Mouse (Mus musculus) CH12.LX (cell line): ENCODE data around the gene Erh. TPM values are rescaled to one million over a fixed set of nuclear protein-coding genes. Genes with fewer than 3 reads are reported as not detected.

Experiments used
- DNase-seq: peaks from one replicate; pipeline ENCODE4 v3.0.0-alpha.2; 2013; ENCODE audit errors: extremely low read depth
- H3K27ac ChIP-seq: 2 replicates; pipeline ENCODE4 v1.5.1; 2012; ENCODE audit warnings: low read depth, mild to moderate bottlenecking, control low read depth, moderate library complexity; ENCODE audit not compliant: insufficient read depth
- H3K27me3 ChIP-seq: replicated peaks from 2 replicates; pipeline ENCODE3; 2012; ENCODE audit warnings: inconsistent platforms
- H3K36me3 ChIP-seq, 2 experiments: replicated peaks in 1 of 2; 2 replicates each; pipeline versions ENCODE3 to v1.6.1; 2012; ENCODE audit warnings: inconsistent platforms in 1 of 2, low read length in 1 of 2, mild to moderate bottlenecking in 1 of 2, mixed read lengths in 1 of 2, moderate library complexity in 1 of 2; ENCODE audit not compliant: control insufficient read depth in 1 of 2, insufficient read depth in 1 of 2
- H3K4me1 ChIP-seq, 2 experiments: 2 replicates each; pipeline ENCODE4 v1.6.1; 2012; ENCODE audit warnings: inconsistent platforms in 1 of 2, moderate library complexity in 1 of 2; ENCODE audit not compliant: insufficient read depth in 2 of 2, control insufficient read depth in 1 of 2
- H3K4me2 ChIP-seq: 2 replicates; pipeline ENCODE4 v1.6.1; 2012; ENCODE audit warnings: low read depth, mild to moderate bottlenecking, control low read depth; ENCODE audit not compliant: poor library complexity, insufficient read depth, severe bottlenecking
- H3K4me3 ChIP-seq, 3 experiments: fragments of 150-350 bp in 1 of 3; sonication (generic) in 1 of 3; replicated peaks in 1 of 3; 2 replicates each; pipeline versions ENCODE3 to v1.5.1; 2011 to 2012; ENCODE audit warnings: low read depth in 2 of 3, low read length in 2 of 3, mild to moderate bottlenecking in 2 of 3, moderate library complexity in 2 of 3, control low read depth in 1 of 3, improper control_type of control experiment in 1 of 3, inconsistent platforms in 1 of 3, mixed read lengths in 1 of 3; ENCODE audit not compliant: poor library complexity in 1 of 3
- H3K79me2 ChIP-seq: replicated peaks from 2 replicates; pipeline ENCODE4 v1.6.1; 2012; ENCODE audit warnings: mild to moderate bottlenecking, moderate library complexity; ENCODE audit not compliant: control insufficient read depth, poor library complexity, insufficient read depth, severe bottlenecking; ENCODE audit errors: extremely low read depth
- H3K9ac ChIP-seq: 2 replicates; pipeline ENCODE4 v1.6.1; 2012; ENCODE audit warnings: low read depth, mild to moderate bottlenecking, control low read depth, moderate library complexity; ENCODE audit not compliant: insufficient read depth
- H3K9me3 ChIP-seq: replicated peaks from 2 replicates; pipeline ENCODE3; 2012; ENCODE audit warnings: low read length, inconsistent platforms, mixed read lengths
- BHLHE40 ChIP-seq: IDR thresholded peaks from 2 replicates; pipeline ENCODE4 v1.6.1; 2011; ENCODE audit warnings: mild to moderate bottlenecking, low read depth, low read length, improper control_type of control experiment
- CHD2 ChIP-seq: IDR thresholded peaks from 2 replicates; pipeline ENCODE4 v1.6.1; 2011; ENCODE audit warnings: low read length, improper control_type of control experiment
- CTCF ChIP-seq, 2 experiments: IDR thresholded peaks in 1 of 2; conservative IDR thresholded peaks in 1 of 2; 2 replicates each; pipeline ENCODE4 v1.5.1; 2011 to 2012; ENCODE audit warnings: low read depth in 2 of 2, low read length in 2 of 2, improper control_type of control experiment in 1 of 2, inconsistent platforms in 1 of 2, mild to moderate bottlenecking in 1 of 2, moderate library complexity in 1 of 2
- ELF1 ChIP-seq: IDR thresholded peaks from 2 replicates; pipeline ENCODE4 v1.6.1; 2014; ENCODE audit warnings: low read depth, mild to moderate bottlenecking, inconsistent platforms, low read length, improper control_type of control experiment
- GABPA ChIP-seq: IDR thresholded peaks from 2 replicates; pipeline ENCODE4 v1.6.1; 2012; ENCODE audit warnings: low read depth, low read length, improper control_type of control experiment, inconsistent platforms; ENCODE audit not compliant: insufficient replicate concordance
- IRF4 ChIP-seq: IDR thresholded peaks from 2 replicates; pipeline ENCODE4 v1.6.1; 2014; ENCODE audit warnings: low read depth, mild to moderate bottlenecking, inconsistent platforms, low read length, improper control_type of control experiment
- JUN ChIP-seq: IDR thresholded peaks from 2 replicates; pipeline ENCODE4 v1.6.1; 2011; ENCODE audit warnings: low read depth, mild to moderate bottlenecking, low read length, improper control_type of control experiment, moderate library complexity; ENCODE audit not compliant: insufficient read depth
- JUND ChIP-seq: conservative IDR thresholded peaks from 2 replicates; pipeline ENCODE4 v1.6.1; 2011; ENCODE audit warnings: low read depth, low read length, improper control_type of control experiment
- KAT2A ChIP-seq: IDR thresholded peaks from 2 replicates; pipeline ENCODE4 v1.6.1; 2012; ENCODE audit warnings: low read length, improper control_type of control experiment, inconsistent platforms; ENCODE audit not compliant: insufficient replicate concordance
- MAX ChIP-seq: IDR thresholded peaks from 2 replicates; pipeline ENCODE4 v1.6.1; 2011; ENCODE audit warnings: low read length, improper control_type of control experiment
- NRF1 ChIP-seq: IDR thresholded peaks from 2 replicates; pipeline ENCODE4 v1.6.1; 2014; ENCODE audit warnings: low read depth, mild to moderate bottlenecking, inconsistent platforms, low read length, improper control_type of control experiment, moderate library complexity
- PAX5 ChIP-seq: IDR thresholded peaks from 2 replicates; pipeline ENCODE4 v1.6.1; 2012; ENCODE audit warnings: low read length, inconsistent platforms, mixed read lengths
- RAD21 ChIP-seq: IDR thresholded peaks from 2 replicates; pipeline ENCODE4 v1.6.1; 2011; ENCODE audit warnings: low read depth, mild to moderate bottlenecking, low read length, improper control_type of control experiment, moderate library complexity
- ZC3H11A ChIP-seq: IDR thresholded peaks from 2 replicates; pipeline ENCODE4 v1.6.1; 2012; ENCODE audit warnings: low read depth, mild to moderate bottlenecking, inconsistent platforms, low read length, improper control_type of control experiment
- ZMIZ1 ChIP-seq: IDR thresholded peaks from 2 replicates; pipeline ENCODE4 v1.6.1; 2012; ENCODE audit warnings: low read depth, mild to moderate bottlenecking, inconsistent platforms, low read length, improper control_type of control experiment
- dilution Hi-C: fragments of 300-500 bp; cut with MboI; formaldehyde crosslinking; loops from 2 replicates; pipeline ENCODE4 v1.14.3; 2020; ENCODE audit warnings: low sequenced_read_pairs; ENCODE audit not compliant: extremely low pct_unique_long_range_greater_than_20kb, extremely low pct_ligation_motif_present
- in situ Hi-C: fragments of 300-500 bp; cut with MboI; formaldehyde crosslinking; loops from 3 replicates; pipeline ENCODE4 v1.14.3; 2019; ENCODE audit warnings: low sequenced_read_pairs, low pct_ligation_motif_present, low pct_unique_long_range_greater_than_20kb, mixed read lengths
- polyA plus RNA-seq: library from polyadenylated mRNA; unstranded; fragments of >175 nt; gene quantifications from 2 replicates; pipeline ENCODE4 v1.2.1, GENCODE M21; 2012; ENCODE audit warnings: low read depth; ENCODE audit not compliant: insufficient read length
- total RNA-seq, 2 experiments: library from RNA; depleted of rRNA; stranded (reverse); fragments of 300-350 nt in 1 of 2; fragments of >200 nt in 1 of 2; gene quantifications; 2 replicates each; pipeline ENCODE4 v1.2.3; 2012 to 2014

The Erh gene
- total and polyA plus RNA-seq, 3 experiments = 227 to 315 (median 229) TPM

GRCm38 (mm10) chr12:80598756-80599155 is 45.4 kb downstream of the Erh start:
- in situ Hi-C loops (loop anchor here (25.0 kb wide), 1 partner anchor 436 kb away; no protein-coding TSS in a partner anchor), dilution Hi-C loops (no loop called here)
- no peaks in the 10 kb centered on the region for H3K36me3 ChIP-seq
- no peak for TF ChIP-seq JUND
- no peak for TF ChIP-seq PAX5
- no peak for TF ChIP-seq JUN
- no peak for TF ChIP-seq IRF4
- TF ChIP-seq ZC3H11A = no peak
- DNase-seq = no peak
- no peaks in the 10 kb centered on the region for H3K9me3 ChIP-seq
- no peak overlapping the region for H3K4me2 ChIP-seq
- H3K27me3 ChIP-seq = peaks cover 2% of the 10 kb centered on the region
- no peak overlapping the region for H3K9ac ChIP-seq
- H3K4me1 ChIP-seq = peaks cover 0 to 3% of the 10 kb centered on the region in 2 experiments; a peak in 2 of 4 replicates
- no peak overlapping the region for H3K4me3 ChIP-seq
- no peak overlapping the region for H3K27ac ChIP-seq
- H3K79me2 ChIP-seq = no peaks in the 10 kb centered on the region

GRCm38 (mm10) chr12:80598236-80598635 is 45.9 kb downstream of the Erh start:
- Histone ChIP-seq H3K4me1 (peaks cover 0 to 5% of the 10 kb centered on the region in 2 experiments; a peak in 2 of 4 replicates), H3K4me2 (no peak overlapping the region), H3K9me3 (no peaks in the 10 kb centered on the region), H3K27ac (no peak overlapping the region)
- no peak for DNase-seq
- TF ChIP-seq BHLHE40 (no peak), ELF1 (no peak), CHD2 (no peak), IRF4 (no peak), MAX (no peak), ZMIZ1 (no peak), CTCF (conservative IDR thresholded peaks at IDR 0.05 in 1 of 2, IDR thresholded peaks at IDR 0.05 in 1 of 2; ENCODE audit: low read depth in 2 of 2, low read length in 2 of 2) (no peak), NRF1 (no peak), RAD21 (no peak), GABPA (no peak), KAT2A (no peak)
- TF ChIP-seq, all 38 proteins: peak for 0
- H3K4me3 ChIP-seq = no peak overlapping the region
- H3K36me3 ChIP-seq = no peaks in the 10 kb centered on the region
- H3K27me3 ChIP-seq = peaks cover 2% of the 10 kb centered on the region
- in situ Hi-C loops = loop anchor here (25.0 kb wide), 1 partner anchor 436 kb away; no protein-coding TSS in a partner anchor
- H3K79me2 ChIP-seq = no peaks in the 10 kb centered on the region
- no peak overlapping the region for H3K9ac ChIP-seq
- dilution Hi-C loops = no loop called here
